Comparison of ENCODE assay signal across 8 mouse cellular contexts in genomic region chr1:162076581-162077001, GRCm38 (mm10).
DNase-seq lines count a peak whose midpoint lies in the region; ATAC-seq and TF ChIP-seq lines count a peak whose summit lies in the region.
"Had no signal": no experiment of that assay in that cellular context is flagged by ENCODE, and none has a peak within 500 bp of the region (broad histone marks: within the 10 kb centered on the region; RNA-seq: fewer than 3 reads in every experiment).

No protein-coding gene starts in this region.

- WGBS in lung, postnatal 0 days, result 28% methylated on average over 10 of the region's 10 CpGs

- peak; percentile 61 for ATAC-seq in lung, postnatal 0 days

- H3K4me1 ChIP-seq in lung, postnatal 0 days (ENCODE audit: insufficient read depth, low read depth, low read length), result no peaks in the 10 kb centered on the region

- no peak for TF ChIP-seq EP300 in lung, postnatal 0 days (IDR thresholded peaks at IDR 0.05)

- no peak overlapping the region for H3K4me3 ChIP-seq in lung, postnatal 0 days (ENCODE audit: low read depth, low read length)

- no peak for TF ChIP-seq CTCF in lung, postnatal 0 days (IDR thresholded peaks at IDR 0.05)

- H3K4me2 ChIP-seq in lung, postnatal 0 days (replicated peaks; ENCODE audit: low read depth, low read length), result no peak overlapping the region

- H3K27me3 ChIP-seq in lung, postnatal 0 days (replicated peaks; ENCODE audit: insufficient read depth, low read length), result no peaks in the 10 kb centered on the region

- no peaks in the 10 kb centered on the region for H3K36me3 ChIP-seq in lung, postnatal 0 days (ENCODE audit: insufficient read depth, low read length)

- peak overlapping the region; percentile 47 for H3K27ac ChIP-seq in lung, postnatal 0 days (ENCODE audit: low read length)

- no peaks in the 10 kb centered on the region for H3K9me3 ChIP-seq in lung, postnatal 0 days (ENCODE audit: low read length)

- DNase-seq in lung, postnatal 0 days (ENCODE audit: low spot score), result peak; percentile 57
- DNase-seq in lung, postnatal 25 days (ENCODE audit: low spot score), result no peak
- peak; percentile 67 for DNase-seq in forelimb bud, embryonic 11.5 days (ENCODE audit: low read depth, low spot score)
- peak; percentile 19 to 39 for DNase-seq in kidney, postnatal 25 days
- DNase-seq in spleen, adult 18-20 months, result no peak
- no peak for DNase-seq in left cerebral cortex, adult 18-20 months (ENCODE audit: low spot score in 2 of 2)
- no peak for DNase-seq in testis, postnatal 14 days (ENCODE audit: low spot score)
- DNase-seq: lung, postnatal 14 days had no signal

- no peak overlapping the region for H3K9ac ChIP-seq in lung, postnatal 0 days (replicated peaks; ENCODE audit: low read depth)

Comparison
In these comparisons a context has a peak if more than half of its experiments do, and no peak if none do; other contexts are left out.
1. DNase-seq: peak in lung, postnatal 0 days (single experiment), forelimb bud, embryonic 11.5 days (single experiment) and kidney, postnatal 25 days (2 of 2); none in lung, postnatal 25 days (single experiment), spleen, adult 18-20 months (0 of 2), left cerebral cortex, adult 18-20 months (0 of 2) and testis, postnatal 14 days (single experiment).